Mouse (Mus musculus) kidney, postnatal 36 days (tissue): ENCODE data around the gene Mier2.

Experiments used
- DNase-seq, 2 experiments: peaks; one replicate each; pipeline ENCODE4 v3.0.0; 2021 to 2022; ENCODE audit warnings: mixed read lengths in 2 of 2

Gene Mier2

GRCm38 (mm10) chr10:79538873-79539272 is 16.1 kb downstream of the Mier2 start:
- no peak for DNase-seq

GRCm38 (mm10) chr10:79538323-79538722 is 16.7 kb downstream of the Mier2 start:
- no peak for DNase-seq

- no peak for DNase-seq
Observed at GRCm38 (mm10) chr10:79537781-79538180, 17.2 kb downstream of the Mier2 start.

- no peak for DNase-seq
Observed at GRCm38 (mm10) chr10:79537271-79537670, 17.7 kb downstream of the Mier2 start.

- no peak for DNase-seq
Observed at GRCm38 (mm10) chr10:79536461-79537080, 18.4 kb downstream of the Mier2 start.

- no peak for DNase-seq
Observed at GRCm38 (mm10) chr10:79535431-79535830, 19.6 kb downstream of the Mier2 start.

GRCm38 (mm10) chr10:79534426-79534825 is 20.6 kb downstream of the Mier2 start:
- DNase-seq = no peak

GRCm38 (mm10) chr10:79533126-79533911 is 21.7 kb downstream of the Mier2 start, which contains the start of gene Plpp2:
Plpp2 (minus strand) TSS chr10:79533796.
- DNase-seq = peak; percentile 91 to 95

- peak in 1 of 2 experiments; percentile 45 for DNase-seq
Observed at GRCm38 (mm10) chr10:79532678-79533077, 22.3 kb downstream of the Mier2 start.

GRCm38 (mm10) chr10:79531593-79531992 is 23.4 kb downstream of the Mier2 start:
- DNase-seq = no peak

- no peak for DNase-seq
Observed at GRCm38 (mm10) chr10:79530721-79531120, 24.3 kb downstream of the Mier2 start.

- no peak for DNase-seq
Observed at GRCm38 (mm10) chr10:79530241-79530640, 24.8 kb downstream of the Mier2 start.

GRCm38 (mm10) chr10:79528081-79528480 is 26.9 kb downstream of the Mier2 start:
- no peak for DNase-seq

- DNase-seq = no peak
Observed at GRCm38 (mm10) chr10:79527453-79527845, 27.6 kb downstream of the Mier2 start.

- DNase-seq = no peak
Observed at GRCm38 (mm10) chr10:79526661-79527452, 28.1 kb downstream of the Mier2 start.

GRCm38 (mm10) chr10:79525456-79526325 is 29.3 kb downstream of the Mier2 start:
- no peak for DNase-seq

- no peak for DNase-seq
Observed at GRCm38 (mm10) chr10:79524433-79524832, 30.6 kb downstream of the Mier2 start.

GRCm38 (mm10) chr10:79506709-79507108 is 48.3 kb downstream of the Mier2 start:
- DNase-seq = no peak

- peak; percentile 19 to 42 for DNase-seq
Observed at GRCm38 (mm10) chr10:79502830-79503644, 52.0 kb downstream of the Mier2 start.

GRCm38 (mm10) chr10:79496701-79497288 is 58.2 kb downstream of the Mier2 start:
- no peak for DNase-seq

GRCm38 (mm10) chr10:79495886-79496285 is 59.1 kb downstream of the Mier2 start:
- peak; percentile 23 to 34 for DNase-seq
